8 mouse cellular contexts compared by ENCODE assay signal in genomic region chr4:126967864-126968821, GRCm38 (mm10). TPM values are rescaled to one million over a fixed set of nuclear protein-coding genes. Genes with fewer than 3 reads are reported as not detected.
DNase-seq lines count a peak whose midpoint lies in the region; ATAC-seq and TF ChIP-seq lines count a peak whose summit lies in the region.

TSS of gene Zmym4 (minus strand) at chr4:126968135.

- H3K9ac ChIP-seq in hindbrain, embryonic 15.5 days: peak within 1 kb of the TSS; percentile 99

- in situ Hi-C loops in Patski (cut with MboI; ENCODE audit: low pct_unique_long_range_greater_than_20kb): no loop called here

- WGBS in hindbrain, embryonic 15.5 days: 6% methylated on average over 44 of the region's 54 CpGs

- H3K4me1 ChIP-seq in hindbrain, embryonic 15.5 days (replicated peaks): peaks cover 18% of the 10 kb centered on the region

- H3K27me3 ChIP-seq in Patski: no peaks in the 10 kb centered on the region
- no peaks in the 10 kb centered on the region for H3K27me3 ChIP-seq in hindbrain, embryonic 15.5 days

- no peak for TF ChIP-seq CTCF in Patski (IDR thresholded peaks at IDR 0.05)

- peak within 1 kb of the TSS; percentile 86 for H3K4me2 ChIP-seq in hindbrain, embryonic 15.5 days

- ATAC-seq in Patski: peak; percentile 80
- ATAC-seq in hindbrain, embryonic 15.5 days (ENCODE audit: low FRiP score, low read depth): peak; percentile 98

- no peaks in the 10 kb centered on the region for H3K9me3 ChIP-seq in hindbrain, embryonic 15.5 days

- peak; percentile 65 for DNase-seq in Patski (ENCODE audit: low read depth, low spot score)
- DNase-seq in cerebellum, postnatal 14 days: peak; percentile 95 to 96
- DNase-seq in frontal cortex, postnatal 25 days (ENCODE audit: low spot score in 2 of 2): peak; percentile 85
- peak; percentile 90 for DNase-seq in left cerebral cortex, adult 11 months (ENCODE audit: low spot score)
- peak; percentile 96 to 98 for DNase-seq in lung, postnatal 4 days
- DNase-seq in retina, postnatal 7 days (ENCODE audit: low read depth, low spot score): peak; percentile 96
- peak; percentile 75 for DNase-seq in urinary bladder, adult 2 months (ENCODE audit: low spot score)

- H3K4me3 ChIP-seq in hindbrain, embryonic 15.5 days: peak within 1 kb of the TSS; percentile 98

- H3K36me3 ChIP-seq in hindbrain, embryonic 15.5 days: no peaks in the 10 kb centered on the region

- POLR2A ChIA-PET in Patski (lab: Charles Lee): no interaction called here

- CTCF ChIA-PET in Patski (lab: Charles Lee): interaction anchor here (1.3 kb wide), 1 partner anchor 14 kb away, joined by 5 read pairs; no protein-coding TSS in a partner anchor

- H3K27ac ChIP-seq in hindbrain, embryonic 15.5 days (replicated peaks): peak within 1 kb of the TSS; percentile 100

RNA-seq across cellular contexts. Expression of gene Zmym4, which starts in this region (rescaled TPM):
- 22.2 TPM for polyA plus RNA-seq in Patski (2021)
- 25.4 and 26.1 TPM in 2 replicates for polyA plus RNA-seq in hindbrain, embryonic 15.5 days (2015; fragmentation: Nextera tagmentation; extraction: Ambion mirVana)
- polyA plus RNA-seq in urinary bladder, adult 2 months (2012; rRNA removed): 12.3 and 15.3 TPM in 2 replicates

Comparison
In these comparisons a context has a peak if more than half of its experiments do, and no peak if none do; other contexts are left out.
1. Peak in every context shown above with its lines: DNase-seq, ATAC-seq, H3K4me3 ChIP-seq and H3K27ac ChIP-seq.